Mouse (Mus musculus) bone marrow, adult 2 months (tissue): ENCODE data around the gene Sox5. TPM values are rescaled to one million over a fixed set of nuclear protein-coding genes. Genes with fewer than 3 reads are reported as not detected.

Experiments used
- H3K27ac ChIP-seq: fragments of 200-500 bp; 2 replicates; pipeline ENCODE4 v1.5.1; 2012; ENCODE audit warnings: low read depth, mild to moderate bottlenecking, control low read depth, inconsistent platforms, low read length; ENCODE audit not compliant: control insufficient read depth, poor library complexity, insufficient read depth
- H3K4me1 ChIP-seq: fragments of 200-500 bp; 2 replicates; pipeline ENCODE4 v1.6.1; 2011; ENCODE audit warnings: low read length; ENCODE audit not compliant: control insufficient read depth, insufficient read depth
- H3K4me3 ChIP-seq: fragments of 200-500 bp; replicated peaks from 2 replicates; pipeline ENCODE3; 2011; ENCODE audit warnings: mild to moderate bottlenecking, low read depth, low read length, control low read depth; ENCODE audit not compliant: control insufficient read depth
- CTCF ChIP-seq: fragments of 200-500 bp; IDR thresholded peaks from 2 replicates; pipeline ENCODE4 v1.5.1; 2011; ENCODE audit warnings: low read length, control low read depth; ENCODE audit not compliant: control insufficient read depth, insufficient read depth
- POLR2A ChIP-seq: fragments of 200-500 bp; IDR thresholded peaks from 2 replicates; pipeline ENCODE4 v1.6.1; 2011; ENCODE audit warnings: low read depth, mild to moderate bottlenecking, control low read depth, low read length, borderline replicate concordance; ENCODE audit not compliant: control insufficient read depth
- WGBS: fragments of 180-500 bp; shearing (Covaris S2); methylation state at CpG from one replicate; pipeline ENCODE4 v1.1.7; 2018; 5-methylcytosine and 5-hydroxymethylcytosine counted together
- polyA plus RNA-seq: library from polyadenylated mRNA; stranded (reverse); fragments of >200 nt; gene quantifications from 2 replicates; pipeline ENCODE4 v1.2.4, GENCODE M21; 2011; ENCODE audit warnings: low replicate concordance; ENCODE audit not compliant: missing spikeins, insufficient read depth, insufficient read length

The Sox5 gene
- polyA plus RNA-seq, 1 experiment = not detected

- TF ChIP-seq CTCF (no peak), POLR2A (no peak)
- 83% methylated on average over 10 of the region's 10 CpGs for WGBS
- no peaks in the 10 kb centered on the region for H3K4me1 ChIP-seq
- no peak overlapping the region for H3K27ac ChIP-seq
- no peak overlapping the region for H3K4me3 ChIP-seq
Observed at GRCm38 (mm10) chr6:143916152-143916735, 865.5 kb downstream of the Sox5 start.

GRCm38 (mm10) chr6:143915686-143916085 is 866.1 kb downstream of the Sox5 start:
- 76% methylated on average over 3 of the region's 3 CpGs for WGBS

GRCm38 (mm10) chr6:143912316-143912715 is 869.5 kb downstream of the Sox5 start:
- 93% methylated on average over 3 of the region's 3 CpGs for WGBS
- H3K27ac ChIP-seq = no peak overlapping the region
- no peaks in the 10 kb centered on the region for H3K4me1 ChIP-seq
- TF ChIP-seq POLR2A (no peak), CTCF (no peak)
- no peak overlapping the region for H3K4me3 ChIP-seq

More at GRCm38 (mm10) chr6:143915686-143916085, 866.1 kb downstream of the Sox5 start:
- Histone ChIP-seq H3K27ac (no peak overlapping the region), H3K4me1 (no peaks in the 10 kb centered on the region), H3K4me3 (no peak overlapping the region)
- no peak for TF ChIP-seq POLR2A
- TF ChIP-seq CTCF = no peak

- H3K4me3 ChIP-seq = no peak overlapping the region
- no peak overlapping the region for H3K27ac ChIP-seq
- TF ChIP-seq POLR2A (no peak), CTCF (no peak)
- peaks cover 2% of the 10 kb centered on the region for H3K4me1 ChIP-seq
Observed at GRCm38 (mm10) chr6:143904693-143905031, 877.1 kb downstream of the Sox5 start.

GRCm38 (mm10) chr6:143903981-143904692 is 877.6 kb downstream of the Sox5 start:
- 81% methylated on average over 10 of the region's 10 CpGs for WGBS
- peaks cover 2% of the 10 kb centered on the region for H3K4me1 ChIP-seq
- TF ChIP-seq CTCF (no peak), POLR2A (no peak)
- H3K27ac ChIP-seq = no peak overlapping the region
- H3K4me3 ChIP-seq = no peak overlapping the region

- 68% methylated on average over 4 of the region's 4 CpGs for WGBS
- Histone ChIP-seq H3K4me1 (peaks cover 2% of the 10 kb centered on the region), H3K4me3 (no peak overlapping the region), H3K27ac (no peak overlapping the region)
- TF ChIP-seq CTCF = no peak
- TF ChIP-seq POLR2A = no peak
Observed at GRCm38 (mm10) chr6:143900871-143901270, 880.9 kb downstream of the Sox5 start.

GRCm38 (mm10) chr6:143895092-143895491 is 886.7 kb downstream of the Sox5 start:
- WGBS = 95% methylated on average over 6 of the region's 6 CpGs
- H3K4me3 ChIP-seq = no peak overlapping the region

GRCm38 (mm10) chr6:143892869-143893268 is 888.9 kb downstream of the Sox5 start:
- no peak overlapping the region for H3K4me3 ChIP-seq
- 29% methylated on average over 2 of the region's 2 CpGs for WGBS
- H3K27ac ChIP-seq = no peak overlapping the region
- TF ChIP-seq POLR2A = no peak
- TF ChIP-seq CTCF = no peak
- H3K4me1 ChIP-seq = no peaks in the 10 kb centered on the region

More at GRCm38 (mm10) chr6:143895092-143895491, 886.7 kb downstream of the Sox5 start:
- Histone ChIP-seq H3K27ac (no peak overlapping the region), H3K4me1 (no peaks in the 10 kb centered on the region)
- TF ChIP-seq POLR2A (no peak), CTCF (no peak)
